20 mouse cellular contexts compared by ENCODE assay signal in genomic region chr19:16153851-16154250, GRCm38 (mm10). TPM values are rescaled to one million over a fixed set of nuclear protein-coding genes. Genes with fewer than 3 reads are reported as not detected.
DNase-seq lines count a peak whose midpoint lies in the region; TF ChIP-seq lines count a peak whose summit lies in the region.
"Had no signal": no experiment of that assay in that cellular context is flagged by ENCODE, and none has a peak within 500 bp of the region (broad histone marks: within the 10 kb centered on the region; RNA-seq: fewer than 3 reads in every experiment).

No protein-coding gene starts in this region.

- H3K4me1 ChIP-seq in heart, embryonic 10.5 days = peaks cover 37% of the 10 kb centered on the region

- intact Hi-C loops in heart, postnatal 25 days (cut with DNase I) = no loop called here

- TF ChIP-seq CTCF in layer of hippocampus, adult 2 months (conservative IDR thresholded peaks at IDR 0.05) = peak; percentile 42

- H3K4me3 ChIP-seq in heart, embryonic 10.5 days = no peak overlapping the region
- no peak overlapping the region for H3K4me3 ChIP-seq in layer of hippocampus, adult 2 months

- H3K36me3 ChIP-seq in heart, embryonic 10.5 days = no peaks in the 10 kb centered on the region
- H3K36me3 ChIP-seq: G1E had no signal

- peak; percentile 85 for DNase-seq in heart, adult 11 months
- no peak for DNase-seq in heart, postnatal 4 days
- DNase-seq in heart, embryonic 10.5 days (ENCODE audit: low spot score) = peak; percentile 60
- no peak for DNase-seq in heart, postnatal 25 days (ENCODE audit: low spot score)
- no peak for DNase-seq in layer of hippocampus, adult 2 months (ENCODE audit: low spot score in 2 of 2)
- DNase-seq in layer of hippocampus, adult 9-10 months (ENCODE audit: low spot score) = no peak
- DNase-seq: adrenal gland, adult 2 months; adrenal gland, adult 8-10 months; adrenal gland, postnatal 10 days; adrenal gland, postnatal 14 days; adrenal gland, postnatal 25 days; adrenal gland, postnatal 36 days; B cell, adult 2 months; cerebellum, adult 11 months; cerebellum, adult 11-12 months; cerebellum, adult 18-20 months had no signal

- H3K9me3 ChIP-seq in heart, embryonic 10.5 days = no peaks in the 10 kb centered on the region
- H3K9me3 ChIP-seq: G1E had no signal

- WGBS in heart, embryonic 10.5 days = 80% methylated on average over 3 of the region's 3 CpGs

- H3K27me3 ChIP-seq in heart, embryonic 10.5 days (ENCODE audit: insufficient read depth, poor library complexity, severe bottlenecking) = no peaks in the 10 kb centered on the region
- H3K27me3 ChIP-seq: CH12.LX, Patski had no signal

- H3K27ac ChIP-seq in heart, embryonic 10.5 days = no peak overlapping the region
- no peak overlapping the region for H3K27ac ChIP-seq in layer of hippocampus, adult 2 months

RNA-seq across cellular contexts. Expression of gene Gnaq, which starts 21.2 kb away (rescaled TPM):
- 10 to 100 TPM; 43.6 to 46.0 TPM for total RNA-seq in heart, postnatal 4 days (2021)
- 14.6 and 18.9 TPM in 2 replicates for polyA plus RNA-seq in heart, embryonic 10.5 days (2016; fragmentation: Nextera tagmentation; extraction: Ambion mirVana)
- total RNA-seq in heart, postnatal 25 days (2021) = 10 to 100 TPM; 24.9 to 25.8 TPM
- 100 to 1,000 TPM; 204 to 207 TPM for total RNA-seq in layer of hippocampus, adult 2 months (2021)
- total RNA-seq: MEL had no signal
- polyA plus RNA-seq: G1E had no signal

Comparison
In these comparisons a context has a peak if more than half of its experiments do, and no peak if none do; other contexts are left out.
1. DNase-seq: peak in heart, adult 11 months (single experiment) and heart, embryonic 10.5 days (single experiment); none in heart, postnatal 4 days (single experiment), heart, postnatal 25 days (single experiment), layer of hippocampus, adult 2 months (0 of 2) and layer of hippocampus, adult 9-10 months (single experiment).
2. RNA of gene Gnaq, which starts 21.2 kb away (total RNA-seq): 204 to 207 TPM in layer of hippocampus, adult 2 months; 43.6 to 46.0 TPM in heart, postnatal 4 days and 24.9 to 25.8 TPM in heart, postnatal 25 days; every median in the first group is over 4 times any median in the second.